Mouse (Mus musculus) megakaryocyte progenitor cell, adult 5-6 weeks (primary cell): ENCODE measurements around the gene Actr5. TPM values are rescaled to one million over a fixed set of nuclear protein-coding genes. Genes with fewer than 3 reads are reported as not detected.

Source experiments
- ATAC-seq: replicated peaks from 2 replicates; pipeline ENCODE4 v1.8.0; 2016; ENCODE audit warnings: mild to moderate bottlenecking, moderate TSS enrichment, inconsistent platforms; ENCODE audit not compliant: poor library complexity
- total RNA-seq, 2 experiments: library from RNA; stranded (forward) in 1 of 2; stranded (reverse) in 1 of 2; fragments of 157-497, 149-512 nt in 1 of 2; fragments of 200-1000 nt in 1 of 2; gene quantifications; 2 replicates each; pipeline versions ENCODE4 v1.2.3 to v1.2.4; 2015 to 2017

The Actr5 gene
- total RNA-seq, 2 experiments from 2014 or later = 14.5 to 14.7 TPM

- ATAC-seq = peak; percentile 86
These were observed 41.5 kb downstream of the Actr5 start for GRCm38 (mm10) chr2:158666071-158666800.

GRCm38 (mm10) chr2:158667022-158667670 is 42.5 kb downstream of the Actr5 start:
- peak; percentile 49 for ATAC-seq

GRCm38 (mm10) chr2:158667671-158668432 is 43.2 kb downstream of the Actr5 start:
- no peak for ATAC-seq

- 0 out of 2 replicates have a peak, but pooled peaks have one; percentile 5 for ATAC-seq
These were observed 43.8 kb downstream of the Actr5 start for GRCm38 (mm10) chr2:158668433-158669010.

- ATAC-seq = no peak
These were observed 44.8 kb downstream of the Actr5 start for GRCm38 (mm10) chr2:158669199-158670195.

GRCm38 (mm10) chr2:158670571-158670970 is 45.9 kb downstream of the Actr5 start:
- no peak for ATAC-seq

GRCm38 (mm10) chr2:158672829-158673228 is 48.1 kb downstream of the Actr5 start:
- peak; percentile 43; the same call in 1 of the 2 replicates for ATAC-seq

- no peak for ATAC-seq
These were observed 48.8 kb downstream of the Actr5 start for GRCm38 (mm10) chr2:158673493-158673892.

GRCm38 (mm10) chr2:158674131-158674530 is 49.4 kb downstream of the Actr5 start:
- no peak for ATAC-seq

- ATAC-seq = no peak
These were observed 50.1 kb downstream of the Actr5 start for GRCm38 (mm10) chr2:158674759-158675158.

- ATAC-seq = no peak
These were observed 50.5 kb downstream of the Actr5 start for GRCm38 (mm10) chr2:158675161-158675560.

- no peak for ATAC-seq
These were observed 51.3 kb downstream of the Actr5 start for GRCm38 (mm10) chr2:158675907-158676533.

- peak; percentile 89 for ATAC-seq
These were observed 53.3 kb downstream of the Actr5 start for GRCm38 (mm10) chr2:158677946-158678345.

- no peak for ATAC-seq
These were observed 54.4 kb downstream of the Actr5 start for GRCm38 (mm10) chr2:158679091-158679490.

GRCm38 (mm10) chr2:158680357-158680889 is 55.7 kb downstream of the Actr5 start:
- ATAC-seq = no peak

GRCm38 (mm10) chr2:158681714-158682113 is 57.0 kb downstream of the Actr5 start:
- no peak for ATAC-seq

- peak; percentile 51 for ATAC-seq
These were observed 57.8 kb downstream of the Actr5 start for GRCm38 (mm10) chr2:158682344-158683037.

GRCm38 (mm10) chr2:158683038-158683413 is 58.3 kb downstream of the Actr5 start:
- ATAC-seq = peak; percentile 70
